Mouse (Mus musculus): Measurements from ENCODE around the gene Tex16. TPM values are rescaled to one million over a fixed set of nuclear protein-coding genes. Genes with fewer than 3 reads are reported as not detected.

Gene Tex16
- 0.02 TPM for polyA plus RNA-seq (2012; fragmentation: generic; extraction: Trizol)

- no peaks in the 10 kb centered on the region for H3K36me3 ChIP-seq (ENCODE audit: control insufficient read depth, insufficient read depth)
- H3K4me3 ChIP-seq = no peak within 1 kb of the TSS
- no peaks in the 10 kb centered on the region for H3K79me2 ChIP-seq (ENCODE audit: control insufficient read depth, insufficient read depth)
- no peak within 1 kb of the TSS for H3ac ChIP-seq (ENCODE audit: control insufficient read depth, insufficient read length)
- no peaks in the 10 kb centered on the region for H3K27me3 ChIP-seq (ENCODE audit: control insufficient read depth, insufficient read depth, insufficient read length)
- TF ChIP-seq REST (IDR thresholded peaks at IDR 0.05; ENCODE audit: insufficient read depth, insufficient read length) = no peak
- TF ChIP-seq MAX (IDR thresholded peaks at IDR 0.05; ENCODE audit: low read depth) = no peak
- no peak for TF ChIP-seq MYOD1 (IDR thresholded peaks at IDR 0.05; ENCODE audit: control insufficient read depth in 1 of 3, insufficient read length in 2 of 3, low read depth in 2 of 3)
- TF ChIP-seq USF1 (IDR thresholded peaks at IDR 0.05; ENCODE audit: low read depth) = no peak
- no peak within 1 kb of the TSS for H3K4me2 ChIP-seq (ENCODE audit: low read depth)
These were observed at the start of gene Tex16 for GRCm38 (mm10) chrX:112010707-112011106. Gene Tex16 (plus strand): TSS chrX:112011007.

- Histone ChIP-seq H3ac (ENCODE audit: control insufficient read depth, insufficient read length) (no peak overlapping the region), H3K79me2 (ENCODE audit: control insufficient read depth, insufficient read depth) (no peaks in the 10 kb centered on the region), H3K27me3 (ENCODE audit: control insufficient read depth, insufficient read depth, insufficient read length) (no peaks in the 10 kb centered on the region), H3K36me3 (ENCODE audit: control insufficient read depth, insufficient read depth) (no peaks in the 10 kb centered on the region), H3K4me3 (no peak overlapping the region), H3K4me2 (ENCODE audit: low read depth) (no peak overlapping the region)
- no peak for TF ChIP-seq POLR2A (IDR thresholded peaks at IDR 0.05; ENCODE audit: insufficient read length, low read depth)
- TF ChIP-seq E2F4 (IDR thresholded peaks at IDR 0.05; ENCODE audit: insufficient read depth) = no peak
- TF ChIP-seq TCF12 (IDR thresholded peaks at IDR 0.05; ENCODE audit: insufficient read depth, poor library complexity, severe bottlenecking) = no peak
- TF ChIP-seq POLR2AphosphoS2 (IDR thresholded peaks at IDR 0.05; ENCODE audit: insufficient read length, low read depth) = no peak
- no peak for TF ChIP-seq USF1 (IDR thresholded peaks at IDR 0.05; ENCODE audit: low read depth)
- TF ChIP-seq MAX (IDR thresholded peaks at IDR 0.05; ENCODE audit: low read depth) = no peak
- TF ChIP-seq SRF (IDR thresholded peaks at IDR 0.05; ENCODE audit: control insufficient read depth, insufficient read length, low read depth) = no peak
- no peak for TF ChIP-seq TCF3 (IDR thresholded peaks at IDR 0.05; ENCODE audit: insufficient read length, low read depth)
- TF ChIP-seq CEBPB (IDR thresholded peaks at IDR 0.05; ENCODE audit: insufficient read depth, poor library complexity, severe bottlenecking) = no peak
- no peak for TF ChIP-seq REST (IDR thresholded peaks at IDR 0.05; ENCODE audit: insufficient read depth, insufficient read length)
- TF ChIP-seq MYOG (IDR thresholded peaks at IDR 0.05; ENCODE audit: control insufficient read depth in 1 of 3, insufficient read depth in 1 of 3, insufficient read length in 2 of 3, low read depth in 2 of 3) = no peak
- no peak for TF ChIP-seq MYOD1 (IDR thresholded peaks at IDR 0.05; ENCODE audit: control insufficient read depth in 1 of 3, insufficient read length in 2 of 3, low read depth in 2 of 3)
These were observed 11.1 kb upstream of the Tex16 start for GRCm38 (mm10) chrX:111999661-112000060.

Other genes with a start within 250 kb of the Tex16 start
- not detected for gene Gm45194, start 119.6 kb upstream of the Tex16 start, polyA plus RNA-seq (2012; fragmentation: generic; extraction: Trizol)
- not detected for gene 4933403O08Rik, start 228.0 kb downstream of the Tex16 start, polyA plus RNA-seq (2012; fragmentation: generic; extraction: Trizol)